Mouse (Mus musculus): ENCODE results near the gene Gm8765. TPM values are rescaled to one million over a fixed set of nuclear protein-coding genes. Genes with fewer than 3 reads are reported as not detected.
"Not testable (repeated sequence)": the region's sequence is repeated elsewhere in the genome, so short reads cannot be mapped to it uniquely, and the experiment has no call there.

Gm8765 gene
- not detected in 2 replicates for total RNA-seq (2015)
- not detected in 2 replicates for total RNA-seq (2017)

DNA sequence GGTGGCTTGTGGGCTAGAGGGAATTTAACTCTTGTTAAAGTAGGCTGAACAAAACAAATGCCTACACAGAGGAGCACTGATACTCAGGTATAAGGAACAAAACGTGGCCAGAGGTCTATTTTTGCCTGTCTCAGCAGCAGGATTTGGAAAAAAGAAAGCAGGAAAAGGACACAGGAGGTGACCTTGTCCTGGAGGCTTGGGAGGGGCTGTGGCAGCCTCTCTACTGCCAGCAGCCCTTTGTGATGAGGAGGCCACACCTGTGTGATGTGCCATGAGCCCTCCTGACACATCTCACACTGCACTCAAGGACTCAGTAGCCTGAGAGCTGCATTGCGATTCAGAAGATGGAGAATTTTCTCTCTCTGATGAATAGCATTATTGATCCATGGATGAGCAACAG, at the start of gene Gm8765:
TSS of gene Gm8765 (plus strand) at position 301 of the 400 bp plus-strand sequence.
- not testable (repeated sequence) for ATAC-seq (replicated peaks; ENCODE audit: poor library complexity)

DNA sequence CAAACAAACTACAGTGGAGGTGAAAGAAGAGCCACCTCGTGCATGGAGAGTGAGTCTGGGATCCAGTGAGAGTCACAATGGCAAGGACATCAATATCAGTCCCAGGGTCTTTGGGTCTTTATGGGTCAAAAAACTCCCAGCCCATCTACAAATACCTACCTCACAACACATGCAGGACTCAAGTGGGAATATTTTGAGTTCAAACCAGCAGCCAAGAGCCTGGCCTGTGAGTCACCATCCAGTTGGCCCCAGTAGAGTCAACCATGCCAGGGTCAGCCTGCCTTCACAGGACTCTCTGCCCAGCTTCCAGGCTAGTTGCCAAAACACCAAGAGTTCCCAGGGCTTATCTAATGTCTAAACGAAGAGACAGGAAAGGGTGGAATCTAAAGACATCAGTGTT, 49.3 kb upstream of the Gm8765 start:
- not testable (repeated sequence) for ATAC-seq (replicated peaks; ENCODE audit: poor library complexity)

DNA sequence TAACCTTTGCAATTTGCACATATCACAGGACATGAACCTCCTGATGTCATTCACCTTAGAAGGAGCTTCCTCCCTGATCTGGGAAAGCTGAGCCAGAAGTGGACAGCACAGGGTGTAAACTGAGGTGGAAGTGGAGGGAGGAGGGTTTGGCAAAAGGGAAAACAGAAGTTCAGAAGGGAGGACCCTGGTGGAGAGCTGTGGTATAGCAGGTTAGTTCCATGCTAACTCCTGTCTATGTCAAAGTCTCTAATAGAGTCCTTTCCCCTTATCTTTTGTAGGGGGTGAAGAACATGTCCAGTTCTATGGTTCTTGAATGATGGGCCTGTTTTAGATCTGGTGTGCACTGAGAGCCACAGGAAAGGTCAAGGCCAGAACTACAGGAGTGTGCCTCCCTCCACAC, 52.2 kb downstream of the Gm8765 start:
- ATAC-seq (replicated peaks; ENCODE audit: poor library complexity), result not testable (repeated sequence)

DNA sequence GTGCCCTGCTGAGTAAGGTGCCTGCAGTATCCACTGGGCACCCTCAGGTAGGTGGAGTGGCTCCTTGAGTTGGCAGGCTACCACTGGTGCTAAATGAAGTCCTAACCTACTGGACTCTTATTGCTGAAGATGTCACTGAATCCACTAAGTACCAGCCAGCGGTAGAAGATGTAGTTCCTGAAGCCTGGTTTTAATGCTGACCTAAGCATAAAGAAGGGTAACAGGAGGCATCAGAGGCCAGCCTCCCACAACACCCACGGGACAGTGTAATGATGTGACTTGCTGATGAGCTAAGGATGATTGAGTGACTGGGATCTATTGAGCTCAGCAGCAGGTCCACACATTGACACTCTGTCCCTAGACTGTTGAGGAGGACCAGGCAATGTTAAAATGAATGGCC, 53.6 kb downstream of the Gm8765 start:
- ATAC-seq (replicated peaks; ENCODE audit: poor library complexity), result no peak

DNA sequence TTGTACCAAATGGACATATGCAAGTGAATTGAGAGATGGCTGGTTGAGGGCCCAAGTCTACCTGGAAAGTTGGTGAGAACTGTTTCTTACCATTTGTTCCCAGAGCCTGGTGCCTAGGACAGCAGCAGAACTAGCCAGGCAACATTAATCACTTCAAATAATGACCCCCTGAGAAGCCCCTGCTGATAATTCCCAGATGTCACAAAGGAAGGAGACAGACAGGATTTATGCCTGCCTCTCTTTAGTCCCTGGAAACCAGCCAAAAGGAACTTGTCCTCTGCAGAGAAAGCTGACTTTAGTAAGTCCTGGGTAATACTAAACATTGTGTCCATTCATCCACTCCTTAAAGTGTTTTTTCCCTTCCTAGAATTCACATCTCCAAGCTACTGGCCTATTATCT, 54.8 kb downstream of the Gm8765 start:
- ATAC-seq (replicated peaks; ENCODE audit: poor library complexity), result not testable (repeated sequence)

Other genes starting within 250 kb of the Gm8765 start
- not detected in 2 replicates for gene Nutm2, start 231.0 kb upstream of the Gm8765 start, total RNA-seq (2015)
- gene Nutm2, start 231.0 kb upstream of the Gm8765 start, total RNA-seq (2017), result not detected in 2 replicates
- not detected in 2 replicates for gene Gm904, start 55.1 kb upstream of the Gm8765 start, total RNA-seq (2015)
- gene Gm904, start 55.1 kb upstream of the Gm8765 start, total RNA-seq (2017), result not detected in 2 replicates

All from megakaryocyte progenitor cell, adult 5-6 weeks (primary cell).